Mouse (Mus musculus) kidney, embryonic 15.5 days (tissue): ENCODE measurements around the gene Mrgpra1. TPM values are rescaled to one million over a fixed set of nuclear protein-coding genes. Genes with fewer than 3 reads are reported as not detected.

Experiments used
- polyA plus RNA-seq: library from polyadenylated mRNA; unstranded; fragments of >200 nt; fragmentation: Nextera tagmentation; extraction: Ambion mirVana; gene quantifications from 2 replicates; pipeline ENCODE4 v1.2.1, GENCODE M21; 2015

The Mrgpra1 gene
- polyA plus RNA-seq, 1 experiment from 2014 or later = not detected

Other genes with a start within 250 kb of the Mrgpra1 start
- 0.66 and 0.92 TPM in 2 replicates for gene Ptpn5, start 220.6 kb downstream of the Mrgpra1 start, polyA plus RNA-seq
- gene Mrgpra6, start 149.3 kb downstream of the Mrgpra1 start, polyA plus RNA-seq = not detected in 2 replicates
- gene Mrgpra9, start 101.4 kb downstream of the Mrgpra1 start, polyA plus RNA-seq = not detected in 2 replicates
- gene Mrgpra2a, start 97.9 kb upstream of the Mrgpra1 start, polyA plus RNA-seq = not detected in 2 replicates
- not detected in 2 replicates for gene Mrgpra2b, start 174.6 kb upstream of the Mrgpra1 start, polyA plus RNA-seq
- not detected in 2 replicates for gene Mrgpra3, start 247.1 kb upstream of the Mrgpra1 start, polyA plus RNA-seq